Mouse (Mus musculus) heart, adult 2 months (tissue): ENCODE data around the gene Cyp4f37. TPM values are rescaled to one million over a fixed set of nuclear protein-coding genes. Genes with fewer than 3 reads are reported as not detected.
"Not testable (repeated sequence)": the region's sequence is repeated elsewhere in the genome, so short reads cannot be mapped to it uniquely, and the experiment has no call there.

Experiments used
- DNase-seq, 2 experiments: peaks; one replicate each; pipeline ENCODE4 v3.0.0; 2021
- H3K27ac ChIP-seq: fragments of 200-600 bp; 2 replicates; pipeline ENCODE4 v1.8.1; 2022
- H3K27me3 ChIP-seq: fragments of 200-500 bp; 2 replicates; pipeline ENCODE4 v1.6.1; 2012; ENCODE audit warnings: mild to moderate bottlenecking, low read length, inconsistent platforms, mixed read lengths; ENCODE audit not compliant: control insufficient read depth, insufficient read depth
- H3K36me3 ChIP-seq: fragments of 200-500 bp; 2 replicates; pipeline ENCODE4 v1.6.1; 2012; ENCODE audit warnings: low read length, inconsistent platforms; ENCODE audit not compliant: control insufficient read depth, insufficient read depth
- H3K4me1 ChIP-seq: fragments of 200-500 bp; 2 replicates; pipeline ENCODE4 v1.6.1; 2011; ENCODE audit warnings: low read length; ENCODE audit not compliant: control insufficient read depth, insufficient read depth
- H3K4me3 ChIP-seq: fragments of 200-600 bp; 2 replicates; pipeline ENCODE4 v1.8.1; 2022
- H3K79me2 ChIP-seq: fragments of 200-500 bp; replicated peaks from 2 replicates; pipeline ENCODE4 v1.6.1; 2012; ENCODE audit warnings: mild to moderate bottlenecking, inconsistent platforms, low read length, moderate library complexity, mixed read lengths; ENCODE audit not compliant: control insufficient read depth, insufficient read depth
- H3K9ac ChIP-seq: fragments of 200-500 bp; 2 replicates; pipeline ENCODE4 v1.6.1; 2012; ENCODE audit warnings: low read depth, mild to moderate bottlenecking, control low read depth, inconsistent platforms, low read length, mixed read lengths
- CTCF ChIP-seq: fragments of 200-600 bp; IDR thresholded peaks from 2 replicates; pipeline ENCODE4 v1.8.1; 2022; ENCODE audit warnings: antibody characterized with exemption, mild to moderate bottlenecking, moderate library complexity
- EP300 ChIP-seq: fragments of 200-500 bp; IDR thresholded peaks from 2 replicates; pipeline ENCODE4 v1.6.1; 2011; ENCODE audit warnings: low read depth, low read length, control low read depth; ENCODE audit not compliant: insufficient read depth
- POLR2A ChIP-seq: fragments of 200-500 bp; IDR thresholded peaks from 2 replicates; pipeline ENCODE4 v1.6.1; 2011; ENCODE audit warnings: mild to moderate bottlenecking, low read depth, low read length, control low read depth; ENCODE audit not compliant: insufficient read depth
- WGBS: fragments of 180-500 bp; shearing (Covaris S2); methylation state at CpG from one replicate; pipeline ENCODE4 v1.1.7; 2018; 5-methylcytosine and 5-hydroxymethylcytosine counted together
- intact Hi-C: fragments of 180-260 bp; cut with DNase I; formaldehyde crosslinking; loops from one replicate; pipeline ENCODE4 v1.15.1; 2025
- long read RNA-seq: library from polyadenylated mRNA; stranded (forward); transcript quantifications from one replicate; pipeline ENCODE4 v2.0.0, GENCODE M21; 2021
- polyA plus RNA-seq: library from polyadenylated mRNA; depleted of rRNA; stranded (reverse); fragments of >200 nt; gene quantifications from 2 replicates; pipeline ENCODE4 v1.2.3, GENCODE M21; 2012; rRNA removed
- total RNA-seq, 2 experiments: library from RNA; stranded (reverse); gene quantifications; 2 replicates each; pipeline ENCODE4 v1.2.3; 2021

Gene Cyp4f37
- total RNA-seq: not detected
- not detected in 2 replicates for polyA plus RNA-seq
- long read RNA-seq: 0 reads

GRCm38 (mm10) chr17:32621018-32621417 lies at the start of gene Cyp4f37:
TSS of gene Cyp4f37 (plus strand) at chr17:32621309.
- 40% methylated on average over 4 of the region's 4 CpGs for WGBS
- intact Hi-C loops: not testable (repeated sequence)

GRCm38 (mm10) chr17:32573286-32573685 lies 47.8 kb upstream of the Cyp4f37 start:
- H3K79me2 ChIP-seq, H3K27me3 ChIP-seq, H3K4me1 ChIP-seq, H3K9ac ChIP-seq, intact Hi-C loops, DNase-seq, H3K4me3 ChIP-seq, H3K27ac ChIP-seq, H3K36me3 ChIP-seq: not testable (repeated sequence)
- WGBS: 54% methylated on average over 2 of the region's 2 CpGs

More at GRCm38 (mm10) chr17:32621018-32621417, at the start of gene Cyp4f37:
- H3K79me2 ChIP-seq, H3K27ac ChIP-seq, H3K4me1 ChIP-seq, H3K36me3 ChIP-seq, H3K9ac ChIP-seq, H3K4me3 ChIP-seq, H3K27me3 ChIP-seq, DNase-seq: not testable (repeated sequence)

GRCm38 (mm10) chr17:32577496-32578186 lies 43.5 kb upstream of the Cyp4f37 start:
- no peaks in the 10 kb centered on the region for H3K79me2 ChIP-seq
- H3K4me1 ChIP-seq: no peaks in the 10 kb centered on the region
- TF ChIP-seq EP300: no peak
- no peak for TF ChIP-seq POLR2A
- no peak for TF ChIP-seq CTCF
- DNase-seq: no peak
- H3K36me3 ChIP-seq: no peaks in the 10 kb centered on the region
- 53% methylated on average over 7 of the region's 7 CpGs for WGBS
- intact Hi-C loops: no loop called here
- H3K9ac ChIP-seq: no peak overlapping the region
- H3K27me3 ChIP-seq: no peaks in the 10 kb centered on the region
- H3K4me3 ChIP-seq: no peak overlapping the region
- no peak overlapping the region for H3K27ac ChIP-seq

- TF ChIP-seq POLR2A (no peak), CTCF (no peak), EP300 (no peak)
- no peak for DNase-seq
- Histone ChIP-seq H3K36me3 (no peaks in the 10 kb centered on the region), H3K27me3 (no peaks in the 10 kb centered on the region), H3K4me3 (no peak overlapping the region), H3K4me1 (no peaks in the 10 kb centered on the region), H3K79me2 (no peaks in the 10 kb centered on the region), H3K27ac (no peak overlapping the region), H3K9ac (no peak overlapping the region)
- intact Hi-C loops: no loop called here
- 87% methylated on average over 18 of the region's 18 CpGs for WGBS
Measured at GRCm38 (mm10) chr17:32596494-32596893, 24.6 kb upstream of the Cyp4f37 start.

- no peaks in the 10 kb centered on the region for H3K79me2 ChIP-seq
- WGBS: 47% methylated on average over 1 of the region's 1 CpGs
- H3K4me1 ChIP-seq: no peaks in the 10 kb centered on the region
- TF ChIP-seq CTCF (no peak), EP300 (no peak), POLR2A (no peak)
- DNase-seq: peak in 1 of 2 experiments; percentile 8
- H3K9ac ChIP-seq: no peak overlapping the region
- H3K36me3 ChIP-seq: no peaks in the 10 kb centered on the region
- no peak overlapping the region for H3K27ac ChIP-seq
- no peaks in the 10 kb centered on the region for H3K27me3 ChIP-seq
- intact Hi-C loops: no loop called here
- no peak overlapping the region for H3K4me3 ChIP-seq
Measured at GRCm38 (mm10) chr17:32608055-32608454, 13.1 kb upstream of the Cyp4f37 start.

GRCm38 (mm10) chr17:32610231-32610630 lies 10.9 kb upstream of the Cyp4f37 start:
- H3K4me3 ChIP-seq, intact Hi-C loops, H3K79me2 ChIP-seq, H3K27ac ChIP-seq, H3K36me3 ChIP-seq, DNase-seq, H3K4me1 ChIP-seq, H3K27me3 ChIP-seq, H3K9ac ChIP-seq: not testable (repeated sequence)
- WGBS: 72% methylated on average over 3 of the region's 3 CpGs

- Histone ChIP-seq H3K27ac (no peak overlapping the region), H3K36me3 (no peaks in the 10 kb centered on the region), H3K9ac (no peak overlapping the region), H3K27me3 (no peaks in the 10 kb centered on the region), H3K79me2 (no peaks in the 10 kb centered on the region), H3K4me1 (no peaks in the 10 kb centered on the region), H3K4me3 (no peak overlapping the region)
- DNase-seq: no peak
- TF ChIP-seq CTCF: no peak
- no peak for TF ChIP-seq POLR2A
- TF ChIP-seq EP300: no peak
- intact Hi-C loops: no loop called here
- 63% methylated on average over 3 of the region's 3 CpGs for WGBS
Measured at GRCm38 (mm10) chr17:32610896-32611295, 10.2 kb upstream of the Cyp4f37 start.
